Mouse (Mus musculus) liver, embryonic 14.5 days (tissue): Measurements from ENCODE around the gene Ulk2.

Experiments
- CTCF ChIP-seq: IDR thresholded peaks from 2 replicates; pipeline ENCODE4 v1.5.1; 2016; ENCODE audit warnings: antibody characterized with exemption, low read depth, control low read depth
- EP300 ChIP-seq: IDR thresholded peaks from 2 replicates; pipeline ENCODE4 v1.6.1; 2016; ENCODE audit warnings: antibody characterized with exemption, low read depth

GRCm38 (mm10) chr11:61747161-61747560 lies 107.7 kb downstream of the Ulk2 start:
- TF ChIP-seq CTCF, result no peak
- TF ChIP-seq EP300, result no peak
